Mouse (Mus musculus): ENCODE measurements around the gene 4930522L14Rik.
"Not testable (repeated sequence)": the region's sequence is repeated elsewhere in the genome, so short reads cannot be mapped to it uniquely, and the experiment has no call there.

DNA sequence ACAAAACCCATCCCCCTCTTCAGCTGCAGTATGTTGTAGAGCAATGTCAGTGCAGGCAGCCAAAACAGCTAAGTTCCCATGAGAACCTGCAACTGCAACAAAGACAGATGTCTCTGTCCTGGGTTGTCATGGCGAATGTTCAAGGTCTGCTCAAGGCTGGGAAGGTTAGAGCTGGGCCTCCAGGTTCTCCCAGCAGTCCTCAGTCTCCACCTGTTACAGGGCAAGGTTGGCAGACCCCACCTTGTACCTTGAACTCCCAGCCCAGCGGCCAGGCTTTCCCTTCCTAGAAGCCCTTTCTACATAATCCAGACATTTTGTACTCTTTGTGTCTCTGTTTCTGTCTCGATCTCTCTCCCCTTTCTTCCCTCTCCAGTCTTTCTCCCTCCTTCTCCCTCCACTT is 45.3 kb upstream of the 4930522L14Rik start:
- not testable (repeated sequence) for TF ChIP-seq POLR2A (IDR thresholded peaks at IDR 0.05; ENCODE audit: low read depth, low read length); CTCF (conservative IDR thresholded peaks at IDR 0.05; ENCODE audit: insufficient read depth, insufficient read length, low read depth, low read length)

Data from kidney, adult 2 months (tissue).